Mouse (Mus musculus) kidney, adult 18-20 months (tissue): ENCODE measurements around the gene Dlgap4.
"Not testable (repeated sequence)": the region's sequence is repeated elsewhere in the genome, so short reads cannot be mapped to it uniquely, and the experiment has no call there.

Experiments used
- DNase-seq: peaks from one replicate; pipeline ENCODE4 v3.0.0; 2021

The Dlgap4 gene

DNA sequence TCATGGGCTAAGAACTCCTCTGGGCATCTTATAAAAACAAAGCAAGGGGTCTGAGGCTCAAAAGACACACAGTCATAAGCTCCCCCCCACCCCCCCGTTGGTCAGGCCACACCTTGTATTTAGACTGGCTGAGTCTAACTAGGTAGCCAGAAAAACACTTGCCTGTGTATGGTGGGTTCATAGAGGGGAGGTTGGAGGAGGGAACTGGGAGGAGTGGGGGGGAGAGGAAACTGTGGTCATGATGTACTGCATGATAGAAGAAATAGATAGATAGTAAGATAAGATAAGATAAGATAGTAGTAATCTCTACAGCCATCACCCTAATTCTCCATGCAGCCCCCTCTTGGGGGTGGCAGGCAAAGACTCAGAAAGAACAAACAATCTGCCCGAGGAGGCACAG, 166.0 kb downstream of the Dlgap4 start:
- DNase-seq, result no peak

DNA sequence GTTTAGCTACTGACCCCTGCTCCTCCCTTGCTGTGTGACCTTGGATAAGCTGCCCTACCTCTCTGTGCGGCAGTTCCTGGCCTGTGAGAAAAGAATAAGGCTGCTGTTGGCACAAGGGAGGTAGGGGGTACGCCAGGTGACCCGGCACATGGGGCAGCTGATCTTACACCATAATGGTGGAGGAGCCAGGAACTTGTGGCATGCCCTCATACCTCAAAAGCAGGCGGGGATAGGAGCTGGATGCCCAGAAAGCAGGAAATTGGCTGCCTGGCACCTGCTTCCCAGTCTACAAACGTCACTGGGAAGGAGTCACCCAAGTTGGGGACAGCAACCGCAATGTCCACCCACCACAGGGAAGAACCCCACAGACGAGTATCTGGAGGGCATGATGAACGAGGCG, 166.6 kb downstream of the Dlgap4 start:
- no peak for DNase-seq

DNA sequence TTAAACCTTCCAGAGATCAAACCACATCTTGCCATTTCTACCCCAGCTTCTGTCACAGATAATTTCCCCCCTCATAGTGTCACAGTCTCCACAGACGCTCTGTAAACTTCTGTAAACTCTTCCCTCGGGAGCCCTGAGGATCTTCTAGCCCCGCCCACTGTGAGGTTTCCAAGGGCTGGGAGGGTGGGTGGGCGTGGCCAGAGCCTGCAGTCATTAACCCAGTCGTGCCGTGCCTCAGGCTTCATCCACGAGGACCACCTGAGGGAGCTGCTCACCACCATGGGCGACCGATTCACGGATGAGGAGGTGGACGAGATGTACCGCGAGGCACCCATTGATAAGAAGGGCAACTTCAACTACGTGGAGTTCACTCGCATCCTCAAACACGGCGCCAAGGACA, 167.2 kb downstream of the Dlgap4 start:
- no peak for DNase-seq

DNA sequence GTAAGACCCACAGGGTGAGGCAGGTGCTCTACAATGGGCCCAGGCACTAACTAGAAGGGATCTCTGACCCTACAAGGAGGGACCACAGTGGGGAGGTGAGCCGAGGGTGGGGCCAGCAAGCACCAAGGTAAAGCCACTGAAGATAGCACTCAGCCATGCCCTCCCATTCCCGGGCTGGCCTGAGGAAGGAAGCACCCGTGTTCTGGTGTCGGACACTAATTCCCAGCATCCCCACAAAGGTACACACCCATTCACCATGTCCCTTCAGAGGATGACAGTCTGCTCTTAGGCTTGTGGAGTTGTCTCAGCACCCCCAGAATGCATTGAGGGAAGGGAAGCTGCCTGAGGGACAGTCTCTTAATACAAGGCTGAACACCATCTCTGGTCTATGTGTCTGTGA, 167.8 kb downstream of the Dlgap4 start:
- no peak for DNase-seq

DNA sequence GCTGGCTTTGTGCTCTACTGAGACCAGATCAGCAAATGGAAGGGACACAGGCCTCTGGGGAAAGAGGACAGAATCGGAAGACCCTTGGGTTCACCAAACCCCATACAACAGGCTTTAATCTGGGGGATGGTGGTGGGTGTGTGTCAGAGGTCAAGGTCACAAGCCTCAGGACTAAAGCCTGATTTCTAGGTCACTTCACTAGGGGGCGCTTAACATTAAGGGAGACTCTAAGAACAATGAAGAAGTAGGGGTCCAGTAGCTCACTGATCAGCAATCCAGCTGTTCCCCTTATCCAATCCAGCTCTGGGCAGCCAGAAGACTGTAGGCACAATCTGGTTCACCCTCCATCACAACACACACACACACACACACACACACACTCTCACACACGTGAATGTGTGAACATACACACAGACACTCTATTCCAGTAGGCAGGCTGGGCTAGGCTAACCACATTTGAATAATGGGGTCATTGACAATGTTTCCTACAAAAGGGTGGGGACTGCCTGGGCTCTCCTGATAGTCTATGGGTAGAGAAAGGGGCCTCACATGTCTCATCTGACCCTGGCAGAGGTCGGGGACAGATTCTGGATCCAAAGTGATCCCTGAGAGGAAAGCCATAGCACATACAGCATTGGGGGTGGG, 168.5 kb downstream of the Dlgap4 start:
- no peak for DNase-seq

DNA sequence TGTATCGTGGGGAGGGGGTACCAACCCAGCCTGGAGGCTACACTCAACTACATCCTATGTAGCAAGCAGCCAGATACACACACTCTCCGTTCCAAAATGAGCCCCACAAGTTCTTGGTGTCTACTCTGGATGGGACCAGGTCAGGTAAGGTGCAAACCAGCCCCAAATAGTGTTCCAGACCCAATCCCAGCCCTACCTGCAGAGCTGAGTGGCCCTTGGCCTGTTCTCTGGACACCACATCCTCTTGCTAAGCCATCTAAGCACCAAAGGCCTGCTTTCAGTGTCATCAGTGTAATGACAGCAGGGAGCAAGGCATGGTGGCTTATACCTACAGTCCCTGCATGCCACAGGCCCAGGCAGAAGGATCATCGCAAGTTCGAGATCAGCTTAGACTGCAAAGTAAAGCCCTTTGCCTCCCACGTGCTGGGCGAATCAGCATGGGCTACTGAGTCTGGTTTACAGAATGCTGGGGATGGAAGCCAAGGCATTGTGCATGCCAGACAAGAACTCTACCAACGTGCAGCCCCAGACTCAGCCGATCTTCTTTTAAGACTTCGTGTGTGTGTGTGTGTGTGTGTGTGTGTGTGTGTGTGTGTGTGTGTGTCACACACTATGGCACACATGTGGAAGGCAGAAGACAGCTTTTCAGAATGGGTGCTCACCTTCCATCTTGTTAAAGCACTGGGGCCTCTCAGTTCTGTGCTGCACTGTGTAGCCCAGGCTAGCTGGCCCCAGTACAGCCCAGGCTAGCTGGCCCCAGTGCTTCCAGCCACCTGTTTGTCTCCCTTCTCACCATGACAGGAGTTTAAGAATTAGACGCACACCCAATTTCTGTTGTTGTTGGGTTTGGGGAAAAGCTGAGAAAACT, 169.2 kb downstream of the Dlgap4 start:
- DNase-seq, result no peak

DNA sequence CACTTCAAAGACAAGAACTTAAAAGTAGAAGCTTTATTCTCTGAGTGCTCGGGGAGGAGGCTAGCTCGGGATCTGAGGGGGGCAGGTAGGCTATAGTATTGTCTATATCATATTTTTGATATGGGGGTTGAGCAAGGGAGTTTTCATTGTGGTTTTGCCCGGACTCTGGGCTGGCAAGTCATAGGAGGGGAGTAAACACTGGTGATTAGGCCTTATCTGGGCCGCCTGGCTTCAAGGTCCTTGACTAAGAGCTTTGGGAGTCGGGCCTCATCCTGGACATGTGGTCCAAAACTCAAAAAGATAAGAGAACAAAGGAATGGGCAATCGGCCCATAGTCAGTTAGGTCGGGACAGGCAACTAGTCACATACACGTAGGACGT, 169.8 kb downstream of the Dlgap4 start:
- DNase-seq, result no peak

DNA sequence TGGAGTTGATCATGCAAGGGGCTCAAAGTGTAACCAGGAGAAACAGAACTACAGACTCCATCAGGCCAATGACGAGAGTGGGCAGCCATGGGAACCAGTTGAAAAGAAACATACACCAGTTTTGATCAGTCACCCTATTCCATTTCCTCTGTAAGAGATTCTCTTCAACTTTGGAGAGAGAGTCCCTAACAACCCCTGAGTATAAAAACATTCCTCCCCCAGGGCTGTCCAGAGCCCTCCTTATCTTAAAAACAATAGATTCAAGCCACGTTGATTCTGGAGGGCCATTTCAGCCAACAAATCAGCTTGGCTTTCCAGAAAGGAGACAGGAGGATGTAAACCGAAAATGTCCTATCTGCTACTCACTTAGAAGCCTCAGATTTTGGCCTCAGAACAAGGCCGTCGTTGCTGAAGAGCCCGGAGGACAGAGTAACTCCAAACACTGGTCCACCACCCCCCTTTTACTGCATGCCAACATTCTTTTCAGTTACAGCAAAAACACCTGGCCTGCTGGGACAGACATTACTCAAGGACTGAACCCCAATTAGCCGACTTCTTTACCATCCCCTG, 170.6 kb downstream of the Dlgap4 start:
- no peak for DNase-seq

DNA sequence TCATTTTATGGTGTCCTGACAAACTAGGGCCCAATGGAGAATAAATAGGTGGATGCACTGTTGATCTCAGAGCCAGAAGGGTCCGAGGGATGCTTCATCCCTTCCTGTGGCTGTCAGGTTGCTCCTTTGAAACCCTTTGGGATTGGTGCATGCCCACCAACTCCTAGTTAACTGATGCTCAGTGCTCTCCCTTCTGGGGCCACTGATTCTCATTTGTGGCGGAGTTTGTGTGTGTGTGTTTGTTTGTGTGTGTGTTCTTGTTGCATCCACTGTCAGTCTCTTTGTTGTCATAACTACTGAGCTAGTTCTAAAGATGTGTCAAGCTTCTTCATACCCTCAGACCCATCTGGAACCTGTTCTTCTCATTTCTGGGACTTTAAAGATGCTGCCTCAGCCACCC, 171.4 kb downstream of the Dlgap4 start:
- no peak for DNase-seq

DNA sequence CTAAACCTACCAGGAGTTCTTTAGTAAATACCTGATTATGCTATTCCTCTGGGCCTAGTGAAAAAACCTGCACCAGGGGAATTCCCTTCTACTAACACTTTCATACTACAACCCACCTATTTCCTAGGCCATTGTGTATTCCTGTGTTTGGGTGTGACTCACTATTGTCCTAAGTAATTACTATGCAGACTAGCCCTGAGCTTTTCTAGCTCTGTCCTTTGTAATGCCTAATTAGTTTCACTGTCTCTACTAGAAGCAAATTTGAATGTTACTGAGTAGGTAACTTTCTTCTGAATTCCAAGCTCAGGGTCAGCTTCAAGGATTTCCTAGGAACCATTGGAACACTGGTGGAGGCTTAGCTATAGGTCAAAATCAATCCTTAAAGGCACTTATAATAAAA, 172.9 kb downstream of the Dlgap4 start:
- not testable (repeated sequence) for DNase-seq

DNA sequence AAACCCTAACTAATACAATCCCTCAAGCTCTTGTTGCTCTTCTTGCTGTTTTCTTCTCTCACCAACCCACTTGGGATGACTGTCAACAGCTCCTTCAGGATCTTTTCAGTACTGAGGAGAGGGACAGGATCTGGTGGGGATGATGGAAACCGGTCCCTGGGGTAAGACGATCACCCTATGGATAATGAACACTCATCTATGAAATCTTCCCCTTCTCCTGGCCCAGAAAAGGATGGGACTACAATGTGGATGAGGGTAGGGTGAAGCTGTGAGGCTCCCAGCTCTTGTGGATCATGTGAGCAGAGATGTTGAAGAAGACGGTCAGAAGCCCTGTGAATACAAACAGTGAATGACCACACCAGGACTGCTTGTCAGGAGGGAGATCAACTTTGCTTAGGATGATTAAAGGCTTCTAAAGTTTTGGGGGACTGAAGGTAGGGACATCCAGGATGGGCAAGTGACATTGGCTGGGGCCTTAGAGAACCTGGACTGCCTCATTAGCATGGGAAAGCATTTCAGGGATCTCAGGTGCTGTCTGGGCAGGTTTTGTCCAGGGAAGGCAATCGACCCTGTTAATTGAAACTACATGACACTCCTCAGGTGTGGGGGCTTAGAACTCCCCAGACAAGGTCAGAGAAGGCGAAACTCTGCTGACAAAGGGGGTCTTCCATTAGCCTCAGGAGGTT, 173.7 kb downstream of the Dlgap4 start:
- no peak for DNase-seq

DNA sequence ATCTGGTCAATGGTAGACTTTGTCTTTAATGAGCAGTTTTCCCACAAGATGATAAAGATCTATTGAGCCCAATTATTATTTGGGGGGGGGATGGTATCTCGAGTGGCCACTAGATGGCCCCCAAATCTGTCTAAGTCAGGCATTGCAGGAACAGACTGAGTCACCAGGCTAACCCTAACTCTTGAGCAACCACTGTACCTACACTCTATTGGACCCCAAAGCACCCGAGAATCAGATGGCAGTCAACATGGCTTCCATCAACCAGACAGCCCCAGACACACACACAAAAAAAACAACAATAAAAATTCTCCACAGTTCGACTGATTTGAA, 174.2 kb downstream of the Dlgap4 start:
- DNase-seq, result no peak

DNA sequence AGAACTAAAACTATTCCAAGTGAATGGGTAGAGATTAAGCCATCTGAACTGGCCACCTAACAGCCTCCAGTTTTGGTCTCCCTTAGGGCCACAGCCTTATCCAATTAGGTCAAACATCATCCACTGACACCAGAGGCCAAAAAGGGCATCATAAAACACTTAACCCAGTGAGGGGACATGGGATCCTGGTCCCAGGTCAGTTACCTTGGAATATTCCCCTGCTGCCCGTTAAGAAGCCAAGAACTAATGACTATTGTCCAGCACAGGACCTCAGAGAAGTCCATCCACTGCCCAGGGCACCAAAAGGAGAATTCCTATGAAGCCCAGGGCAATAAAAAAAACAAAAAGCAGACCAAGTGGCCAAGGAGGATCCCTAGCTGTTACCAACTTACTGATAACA, 175.3 kb downstream of the Dlgap4 start:
- no peak for DNase-seq

DNA sequence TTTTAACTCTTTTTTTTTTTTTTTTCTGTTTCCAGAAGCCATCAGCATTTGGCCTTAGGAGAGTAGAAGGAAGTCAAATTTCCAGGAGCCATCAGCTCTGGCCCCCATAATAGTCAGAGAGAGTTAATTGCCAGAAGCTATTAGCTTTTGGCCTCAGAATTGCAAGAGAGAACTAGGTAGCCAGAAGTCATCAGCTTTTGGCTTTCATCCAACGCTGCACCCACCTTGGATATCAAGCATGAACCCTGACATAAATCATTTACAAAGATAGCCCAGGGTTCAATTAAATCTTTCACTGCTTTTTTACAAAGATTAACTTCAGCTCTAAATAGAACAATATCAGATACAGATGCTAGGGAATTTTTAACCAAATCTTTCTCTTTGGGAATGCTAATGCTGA, 185.0 kb downstream of the Dlgap4 start:
- DNase-seq, result no peak

DNA sequence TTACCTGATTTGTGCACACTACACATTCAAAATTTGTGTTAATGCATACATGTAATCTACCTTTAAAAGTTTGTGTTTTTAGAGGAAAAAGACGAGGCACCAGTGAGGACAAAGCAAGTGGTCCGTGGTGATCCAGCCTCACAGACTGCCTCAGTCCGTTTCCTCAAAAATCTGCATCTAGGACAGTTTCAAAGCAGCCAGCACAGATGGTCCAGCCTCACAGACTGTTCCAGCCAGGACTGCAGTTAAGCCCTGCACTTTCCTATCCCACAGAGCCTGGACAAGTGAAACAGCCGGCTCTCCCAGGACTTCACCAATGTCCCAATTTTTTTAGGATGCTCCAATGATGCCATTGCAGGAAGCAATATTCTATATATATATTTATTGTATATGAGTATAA, 187.5 kb downstream of the Dlgap4 start:
- no peak for DNase-seq

DNA sequence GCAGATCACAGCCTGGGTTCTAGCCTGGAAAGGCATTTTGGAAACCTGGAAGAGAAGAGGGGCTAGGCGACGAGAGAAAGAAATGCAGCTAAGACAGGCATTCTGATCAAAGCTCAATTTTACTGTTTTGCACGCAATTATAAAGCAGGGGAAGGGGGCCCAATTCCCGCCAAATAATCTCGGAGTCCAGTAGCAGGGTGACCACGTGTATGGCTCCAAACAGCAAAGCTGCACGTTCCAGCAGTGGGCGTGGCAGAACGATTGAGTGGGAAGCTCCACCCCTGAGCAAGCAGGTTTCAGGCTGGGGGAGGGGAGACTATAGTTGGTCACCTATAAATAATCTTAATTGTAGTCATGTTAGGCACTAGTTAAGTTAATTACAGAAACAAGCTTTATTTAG, 188.6 kb downstream of the Dlgap4 start:
- DNase-seq, result not testable (repeated sequence)

DNA sequence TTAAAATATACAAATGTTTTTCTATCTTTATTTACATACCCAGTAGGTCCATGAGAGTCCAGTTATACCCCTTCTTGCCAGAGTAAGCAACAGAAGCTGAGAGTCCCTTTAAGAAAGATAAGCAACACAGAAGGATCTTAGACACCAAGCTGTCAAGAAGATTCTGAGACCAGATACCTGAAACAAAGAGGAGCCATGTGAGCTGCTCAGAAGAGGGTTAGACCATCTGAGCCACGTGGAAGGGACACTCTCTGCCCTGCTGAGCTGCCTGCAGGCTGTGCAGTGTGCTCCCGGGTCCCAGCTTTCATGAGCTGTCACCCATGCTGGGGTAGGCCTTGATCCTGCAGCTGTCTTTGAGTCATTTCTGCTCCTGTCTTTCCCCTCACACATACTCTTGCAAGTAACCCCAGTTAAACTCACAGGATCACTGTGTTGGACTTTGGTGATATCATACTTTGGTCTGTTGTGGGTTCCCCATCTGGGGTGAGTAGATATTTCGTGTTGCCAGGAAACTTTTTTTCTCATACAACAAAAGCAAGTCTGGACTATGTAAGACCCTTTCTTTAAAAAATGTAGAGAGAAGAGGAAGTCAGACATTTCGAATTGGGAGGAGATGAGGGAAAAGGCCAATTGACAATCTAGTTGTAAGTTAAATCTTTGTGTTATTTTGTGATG, 190.3 kb downstream of the Dlgap4 start:
- no peak for DNase-seq

DNA sequence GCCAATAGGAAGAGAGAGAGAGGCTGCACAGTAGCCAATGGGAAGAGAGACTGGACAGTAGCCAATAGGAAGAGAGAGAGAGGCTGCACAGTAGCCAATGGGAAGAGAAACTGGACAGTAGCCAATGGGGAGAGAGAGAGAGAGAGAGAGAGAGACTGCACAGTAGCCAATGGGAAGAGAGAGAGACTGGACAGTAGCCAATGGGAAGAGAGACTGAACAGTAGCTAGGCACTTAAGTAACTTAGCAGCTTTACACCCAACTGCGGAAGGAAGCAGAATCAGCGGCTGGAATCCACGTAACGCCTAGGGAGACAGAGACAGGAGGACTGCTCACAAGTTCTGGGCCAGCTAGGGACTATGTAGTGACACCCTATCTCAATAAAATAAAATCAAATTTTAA, 191.1 kb downstream of the Dlgap4 start:
- no peak for DNase-seq

DNA sequence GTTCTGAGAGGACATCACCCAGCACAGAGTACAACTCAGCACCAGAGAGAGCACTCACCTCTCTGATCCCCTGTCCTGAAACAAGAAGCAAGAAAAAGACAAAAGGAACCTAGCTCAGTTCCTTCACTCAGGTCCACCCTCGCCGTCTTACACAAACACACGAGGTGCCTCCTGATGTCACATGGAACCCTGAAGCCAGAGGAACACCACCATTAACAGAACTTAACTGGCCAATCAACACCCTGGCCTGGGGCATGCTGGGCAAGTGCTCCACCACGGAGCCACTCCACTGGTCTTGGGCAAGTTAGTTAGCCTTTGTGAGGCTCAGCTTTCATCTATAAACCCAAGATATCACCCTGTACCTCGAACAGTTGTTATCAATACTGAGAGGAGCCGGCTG, 193.4 kb downstream of the Dlgap4 start:
- no peak for DNase-seq

DNA sequence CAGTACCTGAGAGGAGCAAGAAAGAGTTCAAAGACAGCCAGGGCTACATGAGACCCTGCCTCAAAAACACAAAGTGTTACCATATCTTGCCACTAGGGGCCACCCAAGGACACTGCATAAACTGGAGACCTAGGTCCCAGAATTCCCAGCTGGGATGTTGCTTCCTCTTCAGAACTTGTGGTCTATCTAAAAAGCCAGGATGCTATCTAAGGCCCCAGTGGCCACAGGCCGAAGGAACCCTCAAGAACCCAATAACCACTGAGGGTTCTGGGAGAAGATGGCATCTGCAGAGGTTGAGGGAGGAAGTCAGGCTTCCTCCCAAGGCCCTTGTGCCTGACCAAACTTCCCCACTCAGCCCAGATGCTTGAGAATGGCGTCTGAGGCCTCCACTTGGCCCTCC, 196.1 kb downstream of the Dlgap4 start:
- DNase-seq, result peak; percentile 79

DNA sequence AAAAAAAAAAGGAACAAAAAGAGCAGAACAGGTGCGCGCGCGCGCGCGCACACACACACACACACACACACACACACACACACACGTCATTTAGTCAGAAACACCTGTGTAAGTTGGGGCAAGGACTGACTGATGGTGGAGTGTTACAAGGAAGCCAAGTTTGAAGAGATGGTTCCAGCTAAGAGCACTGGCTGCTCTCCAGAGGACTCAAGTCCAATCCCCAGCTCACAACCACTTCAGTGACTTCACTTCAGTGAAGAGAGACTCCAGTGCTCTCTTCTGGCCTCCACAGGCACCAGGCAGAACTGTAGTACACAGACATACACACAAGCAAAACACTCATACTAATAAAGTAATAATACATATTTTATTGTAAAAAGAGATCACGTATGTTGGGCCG, 197.2 kb downstream of the Dlgap4 start:
- no peak for DNase-seq

DNA sequence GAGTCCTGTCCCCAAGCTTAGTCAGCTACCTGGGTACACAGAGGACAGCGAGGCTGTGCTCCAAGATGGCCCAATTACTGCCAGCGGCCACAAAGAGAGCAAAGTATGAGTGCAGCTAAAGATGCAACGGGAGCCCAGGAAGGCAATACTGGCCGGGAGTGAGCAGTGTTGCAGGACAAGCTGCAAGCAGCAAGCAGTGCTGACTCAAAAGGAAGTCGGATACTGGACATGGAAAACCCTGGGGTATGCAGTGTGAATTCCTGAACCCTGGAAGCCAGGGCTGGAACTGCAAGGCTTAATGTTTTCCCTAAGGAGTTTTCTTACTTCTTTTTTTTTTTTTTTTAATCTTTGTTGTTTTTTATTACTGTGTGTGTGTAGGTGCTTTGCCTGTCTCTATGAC, 198.1 kb downstream of the Dlgap4 start:
- DNase-seq, result no peak
